Mouse (Mus musculus) cerebellum, postnatal 36 days (tissue): ENCODE results near the gene Il1a.

Experiments used
- DNase-seq, 2 experiments: peaks; one replicate each; pipeline ENCODE4 v3.0.0; 2021 to 2022; ENCODE audit warnings: mixed read lengths in 2 of 2

Il1a gene

GRCm38 (mm10) chr2:129261151-129261794 lies 48.5 kb downstream of the Il1a start:
- no peak for DNase-seq

DNA sequence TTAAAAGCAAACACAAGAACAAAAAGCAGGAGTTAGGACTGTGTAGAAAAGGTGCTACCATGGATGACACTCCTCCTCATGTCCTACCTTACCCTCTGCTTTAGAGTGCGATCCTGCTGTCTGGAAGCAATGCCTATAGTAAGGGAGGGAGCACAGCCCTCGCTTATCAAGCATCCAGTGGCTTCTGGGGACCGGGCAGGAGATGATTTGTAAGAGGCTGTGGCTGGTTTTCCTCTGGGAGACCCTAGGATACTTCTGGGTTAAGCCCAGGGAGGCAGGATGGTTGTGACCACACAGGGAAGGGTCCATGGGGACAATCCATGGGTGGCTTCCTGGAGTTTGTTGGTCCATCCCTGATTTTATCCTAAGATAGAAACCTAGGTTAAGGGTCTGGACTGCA lies 49.1 kb downstream of the Il1a start:
- no peak for DNase-seq

DNA sequence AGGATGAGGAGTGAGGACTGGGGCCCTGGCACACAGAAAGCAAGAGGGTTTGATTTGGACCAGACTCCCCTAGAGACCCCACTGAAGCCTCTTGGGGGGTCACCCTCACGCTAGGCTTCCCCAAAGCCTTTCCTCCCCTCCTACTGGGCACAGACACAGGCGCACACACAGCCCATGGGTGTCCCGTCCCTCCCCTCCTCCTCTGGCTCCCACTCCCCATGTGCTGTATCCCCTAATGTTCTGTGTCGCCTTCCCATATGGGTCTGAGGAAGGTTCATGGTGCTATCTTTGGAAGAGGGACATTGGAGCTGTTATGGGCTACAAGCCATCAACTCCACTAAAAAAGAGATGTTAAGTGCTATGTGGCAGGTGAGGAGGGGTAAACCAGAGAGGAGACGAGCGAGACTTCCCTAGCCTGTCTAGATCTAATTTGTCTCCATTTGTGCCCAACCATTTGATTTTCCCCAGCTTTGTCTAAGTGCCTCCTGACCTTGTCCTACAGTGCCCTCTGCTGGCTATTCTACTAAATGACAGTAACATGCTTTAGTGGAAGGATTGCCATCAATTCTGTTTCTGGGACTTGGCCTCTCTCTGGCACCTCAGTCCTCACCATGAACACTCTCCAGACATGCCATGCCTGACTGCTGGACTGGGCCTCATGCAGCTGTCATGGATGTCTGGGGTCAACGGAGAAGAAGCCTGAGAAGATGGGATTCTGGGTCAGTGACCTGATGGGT lies 51.1 kb downstream of the Il1a start:
- peak; percentile 41 to 71 for DNase-seq

GRCm38 (mm10) chr2:129258056-129258455 lies 51.7 kb downstream of the Il1a start:
- DNase-seq, result no peak

DNA sequence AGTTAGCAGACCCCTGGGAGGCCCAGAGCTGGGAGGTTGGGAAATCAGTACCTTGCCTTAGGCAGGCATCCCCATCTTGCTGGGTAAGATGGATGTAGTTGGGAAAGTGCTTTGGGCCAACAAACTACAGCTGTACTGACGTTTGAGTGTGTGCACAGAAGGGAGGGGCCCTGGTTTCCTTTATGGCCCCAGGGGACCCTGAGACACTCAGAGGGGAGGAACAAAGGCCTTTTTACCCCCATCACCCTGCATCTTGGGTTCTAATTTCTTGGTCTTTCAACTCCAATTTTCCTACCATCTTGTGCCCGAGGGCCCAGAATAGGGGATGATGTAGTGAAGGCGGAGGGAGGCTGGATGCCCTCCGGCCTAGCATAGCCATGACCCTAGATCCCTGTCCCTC lies 53.8 kb downstream of the Il1a start:
- no peak for DNase-seq

DNA sequence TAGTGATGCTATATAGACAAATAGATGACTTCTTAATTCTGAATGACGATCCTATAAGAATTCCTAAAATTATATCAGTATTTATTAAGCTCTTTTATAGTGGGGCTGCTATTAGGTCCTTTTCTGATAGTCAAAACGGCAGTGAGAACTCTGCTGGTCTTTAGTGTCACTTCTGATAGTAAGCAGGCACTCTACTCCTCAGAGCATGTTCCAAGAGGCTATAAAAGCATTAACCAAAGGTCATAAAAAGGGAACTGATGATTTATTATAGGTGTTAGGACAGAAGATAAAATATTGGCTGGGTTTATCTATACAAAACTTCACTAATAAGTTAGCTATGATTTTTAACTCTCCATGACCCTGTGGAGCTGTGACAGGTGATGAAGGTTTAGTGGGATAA lies 55.7 kb downstream of the Il1a start:
- DNase-seq, result no peak

GRCm38 (mm10) chr2:129253631-129253970 lies 56.2 kb downstream of the Il1a start:
- no peak for DNase-seq

- DNase-seq, result no peak
Observed at GRCm38 (mm10) chr2:129252836-129253630, 56.7 kb downstream of the Il1a start.
